Mouse (Mus musculus) cerebellum, adult 8-10 months (tissue): ENCODE results near the gene Foxa2.

ENCODE experiments used
- DNase-seq: peaks from one replicate; pipeline ENCODE4 v3.0.0; 2022

Foxa2 gene

DNA sequence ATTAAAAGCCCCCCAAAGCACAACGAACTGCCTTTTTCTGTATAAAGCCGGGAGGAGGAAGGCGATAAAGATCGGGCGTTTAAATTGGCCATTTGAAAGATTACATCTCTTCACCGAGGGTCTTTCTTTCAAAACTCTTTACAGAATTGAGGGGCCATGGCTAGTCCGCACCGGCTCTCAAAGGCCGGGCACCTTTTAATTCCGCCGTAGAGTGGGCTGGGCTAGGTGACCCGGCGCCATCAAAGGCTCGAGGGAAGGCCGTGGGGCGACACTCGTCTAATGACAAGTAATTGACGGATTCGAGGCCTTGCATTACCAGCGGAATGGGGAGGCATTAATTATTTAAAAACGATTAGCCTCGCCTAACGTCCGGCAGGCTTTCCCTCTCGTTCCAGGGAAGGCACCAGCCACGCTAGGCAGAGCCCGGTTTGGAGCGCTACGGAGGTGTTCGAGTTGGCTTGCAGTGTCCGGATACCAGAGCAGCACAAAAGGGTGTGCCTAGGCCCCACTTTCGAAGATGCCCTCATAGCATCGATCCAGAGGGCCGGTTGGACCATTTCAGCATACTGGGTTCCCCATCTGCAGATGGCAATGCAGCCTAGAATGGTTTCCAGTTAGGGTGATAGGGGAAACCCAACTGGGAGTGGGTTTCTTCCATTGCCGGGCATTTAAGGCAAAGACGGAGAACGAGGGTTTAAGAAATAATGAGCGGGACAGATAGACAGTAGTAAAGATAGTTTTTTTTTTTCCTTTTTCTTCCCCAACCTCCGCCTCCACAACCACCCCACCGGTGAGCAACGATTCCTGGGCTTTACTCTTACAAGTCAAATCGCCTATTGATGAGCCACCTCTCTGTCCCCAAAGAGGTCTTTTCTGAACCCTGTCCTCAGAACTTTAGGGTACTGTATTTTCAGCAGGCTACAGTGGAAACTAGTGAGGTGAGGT lies 8.1 kb downstream of the Foxa2 start:
- DNase-seq = no peak

DNA sequence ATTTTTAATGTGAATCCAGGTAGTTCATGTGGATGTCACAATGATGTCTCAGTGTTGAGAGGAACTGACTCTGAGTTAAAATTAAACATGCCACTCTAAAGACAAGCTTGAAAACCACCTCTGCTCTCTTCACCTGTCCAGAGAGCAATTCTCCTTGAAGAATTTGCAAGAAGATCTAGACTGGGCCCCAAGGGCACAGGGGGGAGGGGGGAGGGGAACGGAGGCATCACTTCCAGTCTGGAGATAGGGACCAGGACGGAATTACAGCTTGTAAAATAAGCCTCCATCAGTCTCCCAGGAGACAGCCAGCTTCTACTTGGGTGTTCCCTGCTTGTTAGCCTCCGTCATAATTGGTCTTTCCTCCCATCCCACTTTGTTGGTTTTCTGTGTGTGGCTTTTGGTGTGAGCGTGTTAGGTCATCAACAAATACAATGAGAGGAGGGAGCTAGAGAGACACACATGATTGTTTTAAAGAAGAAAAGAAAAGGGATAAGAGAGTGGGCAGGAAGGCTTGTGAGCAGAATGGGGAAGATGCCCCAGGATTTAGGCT lies 10.1 kb downstream of the Foxa2 start:
- no peak for DNase-seq

DNA sequence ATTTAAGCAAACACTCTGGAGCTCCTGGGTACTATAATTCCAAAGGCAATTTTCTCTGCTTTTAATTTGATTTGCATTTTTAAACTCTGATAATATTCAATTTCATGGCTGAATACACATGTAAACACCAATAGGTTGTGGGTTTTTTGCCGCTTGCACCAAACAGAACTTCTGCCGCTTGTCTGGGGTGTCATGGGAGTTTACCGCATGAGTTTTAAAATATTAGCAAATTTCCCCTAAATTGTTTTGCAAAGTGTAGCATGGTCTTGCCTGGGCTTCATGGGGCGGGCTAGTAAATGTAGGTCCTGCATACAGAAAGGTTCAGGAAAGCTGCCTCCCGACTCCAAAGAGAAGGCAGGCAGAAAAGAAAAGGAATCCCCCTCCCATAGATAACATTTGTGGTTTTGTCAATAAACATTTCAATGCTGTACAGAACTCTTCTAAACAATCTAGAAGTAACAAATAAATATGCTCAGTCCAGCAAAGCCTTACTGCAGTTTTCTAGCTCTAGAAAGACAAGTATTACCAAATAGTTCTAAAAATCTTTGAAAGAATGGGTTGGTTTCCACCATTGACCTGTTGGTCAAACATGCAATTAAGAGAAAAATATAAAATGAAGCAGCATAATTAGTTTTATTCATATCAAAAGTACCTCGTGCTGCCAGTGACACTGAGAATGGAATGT lies 15.6 kb downstream of the Foxa2 start:
- DNase-seq = no peak

DNA sequence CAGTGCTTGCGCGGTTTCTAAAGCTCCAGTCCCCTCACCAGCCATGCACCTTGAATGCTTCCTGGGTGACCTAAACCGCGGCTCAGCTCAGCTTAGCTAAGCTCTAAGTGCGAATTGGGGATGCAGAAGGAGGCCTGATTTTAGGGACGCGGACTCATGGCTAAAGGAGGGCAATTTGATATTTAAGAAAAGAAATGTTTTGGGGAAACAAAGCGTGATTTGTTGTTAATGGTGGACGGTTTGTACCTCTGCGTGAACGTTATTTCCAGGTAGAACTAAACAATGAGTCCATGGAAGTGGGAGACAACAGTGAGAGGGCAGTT lies 16.2 kb downstream of the Foxa2 start:
- no peak for DNase-seq

DNA sequence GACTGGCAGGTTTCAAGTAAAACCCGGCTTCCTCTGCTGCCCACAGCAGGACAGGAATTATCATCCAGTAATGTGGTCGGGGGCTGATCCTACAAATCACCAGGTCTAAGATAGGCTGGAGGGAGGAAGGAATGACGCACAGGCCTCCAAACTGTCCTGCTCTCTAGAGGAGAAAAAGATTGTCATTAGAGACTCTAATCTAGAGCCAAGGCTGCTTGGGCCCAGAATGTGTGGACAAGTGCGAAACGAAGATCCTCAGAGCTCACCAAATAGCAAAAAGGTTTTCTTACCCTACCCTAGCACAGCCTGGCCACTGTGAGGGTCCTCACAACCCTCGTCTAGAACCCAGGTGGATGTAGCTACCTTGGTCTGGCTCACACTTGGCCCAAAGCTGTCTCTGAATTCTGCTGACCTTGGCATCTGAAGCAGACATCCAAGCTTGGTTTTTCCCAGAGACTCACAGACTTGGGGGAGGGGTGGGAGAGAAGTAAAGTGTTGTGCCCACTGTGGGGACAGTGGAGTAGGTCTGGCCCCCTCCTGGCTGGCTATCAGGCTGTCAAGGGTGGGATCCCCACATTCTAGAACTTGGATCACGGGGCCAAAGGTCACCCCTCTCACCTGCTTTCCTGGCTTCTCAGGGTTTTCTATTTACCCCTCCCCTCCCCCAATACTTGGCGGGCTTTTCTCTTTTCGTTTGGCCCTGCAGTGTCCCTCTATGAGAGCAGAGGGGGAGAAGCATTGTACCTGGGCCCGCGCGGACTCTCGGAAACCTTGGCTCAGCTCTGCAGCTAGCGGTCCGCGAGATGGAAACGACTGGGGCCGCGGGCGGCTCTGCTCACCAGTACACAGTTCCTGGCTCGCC lies 16.8 kb downstream of the Foxa2 start:
- no peak for DNase-seq

DNA sequence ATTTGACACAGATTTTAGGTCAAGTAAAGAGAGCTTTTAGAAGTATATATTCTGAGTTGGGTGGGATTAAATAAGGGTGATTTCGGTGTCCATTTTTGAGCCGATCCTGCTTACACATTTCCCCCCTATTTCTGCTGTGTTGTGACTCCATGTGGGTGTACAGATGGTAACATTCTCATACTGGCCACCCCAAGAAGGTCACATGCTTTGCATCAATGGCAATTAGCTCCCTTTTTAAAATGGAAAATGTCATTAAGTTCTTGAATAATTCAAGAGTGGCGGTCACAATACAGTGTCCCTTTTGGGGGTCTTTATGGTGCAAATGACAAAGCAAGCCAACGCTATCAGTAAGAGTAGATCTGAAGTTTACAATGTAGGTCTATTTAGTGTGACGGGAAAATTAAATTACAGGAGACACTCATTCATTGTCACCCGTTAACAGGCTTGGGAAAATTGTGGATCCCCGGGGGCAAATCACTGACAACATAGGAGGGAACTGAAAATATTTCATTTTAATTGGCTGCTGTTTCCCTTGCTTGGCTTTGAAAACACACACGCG lies 17.6 kb downstream of the Foxa2 start:
- DNase-seq = no peak

DNA sequence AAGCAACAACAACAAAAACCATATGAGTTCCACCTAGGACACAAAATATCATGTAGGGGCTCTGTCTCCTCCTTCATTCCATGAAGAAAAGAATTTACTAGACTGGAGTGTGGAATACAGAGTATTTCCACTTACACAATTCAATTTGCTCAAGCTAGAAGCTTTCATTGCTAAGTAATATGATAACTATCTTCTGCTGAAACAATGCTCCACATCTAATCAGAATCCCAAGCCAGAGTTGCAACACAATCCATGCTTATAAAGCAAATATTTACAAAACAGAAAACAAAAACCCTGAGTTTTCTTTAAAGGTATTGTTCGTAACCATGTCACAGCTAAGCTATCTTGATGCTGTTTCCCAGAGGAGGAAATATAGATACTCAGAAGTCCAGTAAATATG lies 20.4 kb downstream of the Foxa2 start:
- no peak for DNase-seq

DNA sequence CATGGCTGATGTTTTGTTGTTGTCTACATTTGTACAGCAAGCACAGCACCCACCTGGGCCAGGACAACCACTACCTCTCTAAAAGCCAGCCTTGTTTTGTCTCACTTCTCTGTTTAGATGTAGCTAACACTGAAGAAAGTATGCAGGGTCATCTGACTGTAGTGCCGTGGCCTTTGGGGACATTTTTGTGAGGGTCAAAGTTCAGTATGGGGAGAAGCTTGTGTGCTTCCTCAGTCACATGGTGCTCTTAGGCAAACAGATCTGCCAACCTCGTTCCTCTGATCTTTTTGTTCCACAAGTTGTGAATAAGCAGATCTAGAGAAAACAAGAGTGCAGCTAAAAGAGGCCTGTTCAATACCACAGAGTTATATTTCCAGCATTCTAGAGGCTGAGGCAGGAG lies 21.3 kb downstream of the Foxa2 start:
- DNase-seq = no peak

DNA sequence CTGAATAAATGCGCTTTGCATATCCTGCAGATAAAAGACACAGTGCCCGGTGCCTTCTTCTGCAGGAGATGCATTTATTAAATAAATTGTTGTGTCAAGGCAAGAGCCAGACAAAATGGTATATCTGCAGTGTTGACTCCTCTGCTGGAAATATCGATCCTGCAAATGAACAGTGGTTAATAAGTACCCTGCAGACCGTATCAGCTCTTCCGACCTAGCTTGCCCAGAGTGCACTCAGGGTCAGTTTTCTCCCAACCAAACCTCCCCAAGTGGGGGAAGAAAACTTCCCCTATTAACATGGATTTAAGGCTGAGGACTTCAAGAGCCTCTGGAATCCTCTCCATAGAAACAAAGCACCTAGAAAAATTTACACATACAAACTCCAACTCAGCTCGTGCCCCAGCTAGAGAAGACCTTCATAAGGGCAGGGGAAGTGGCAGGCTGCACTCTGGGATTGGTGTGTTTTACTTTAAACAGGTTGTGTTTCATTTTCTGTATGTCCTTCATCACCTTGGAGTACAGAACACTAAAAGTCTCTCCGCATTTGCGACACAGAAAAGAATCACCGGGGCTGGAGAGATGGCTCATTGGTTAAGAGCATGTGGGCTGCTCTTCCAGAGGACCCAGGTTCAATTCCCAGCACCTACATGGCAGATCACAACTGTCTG lies 22.4 kb downstream of the Foxa2 start:
- no peak for DNase-seq

DNA sequence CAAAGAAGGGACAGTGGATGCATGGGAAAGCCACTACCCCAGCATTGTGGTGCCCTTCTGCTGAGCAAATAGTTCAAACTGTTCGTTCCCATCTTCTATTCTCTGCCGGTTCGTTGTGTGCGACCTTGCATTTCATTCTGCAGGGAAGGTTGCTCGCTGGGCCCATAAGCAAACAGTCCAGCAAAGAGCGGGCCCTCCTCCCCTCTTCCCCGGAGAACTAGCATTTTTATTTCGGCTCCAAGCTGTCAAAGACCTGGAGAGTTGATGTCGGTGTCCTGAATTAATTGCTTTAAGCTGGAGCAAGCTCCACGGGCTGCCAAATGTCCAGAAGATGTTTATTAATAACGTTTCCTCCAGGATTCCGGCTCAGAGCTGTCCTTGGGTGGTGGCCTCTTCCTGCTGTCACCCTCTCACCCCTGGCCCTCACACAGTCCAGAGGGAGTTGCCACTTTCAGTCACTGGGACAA lies 23.4 kb downstream of the Foxa2 start:
- DNase-seq = no peak

DNA sequence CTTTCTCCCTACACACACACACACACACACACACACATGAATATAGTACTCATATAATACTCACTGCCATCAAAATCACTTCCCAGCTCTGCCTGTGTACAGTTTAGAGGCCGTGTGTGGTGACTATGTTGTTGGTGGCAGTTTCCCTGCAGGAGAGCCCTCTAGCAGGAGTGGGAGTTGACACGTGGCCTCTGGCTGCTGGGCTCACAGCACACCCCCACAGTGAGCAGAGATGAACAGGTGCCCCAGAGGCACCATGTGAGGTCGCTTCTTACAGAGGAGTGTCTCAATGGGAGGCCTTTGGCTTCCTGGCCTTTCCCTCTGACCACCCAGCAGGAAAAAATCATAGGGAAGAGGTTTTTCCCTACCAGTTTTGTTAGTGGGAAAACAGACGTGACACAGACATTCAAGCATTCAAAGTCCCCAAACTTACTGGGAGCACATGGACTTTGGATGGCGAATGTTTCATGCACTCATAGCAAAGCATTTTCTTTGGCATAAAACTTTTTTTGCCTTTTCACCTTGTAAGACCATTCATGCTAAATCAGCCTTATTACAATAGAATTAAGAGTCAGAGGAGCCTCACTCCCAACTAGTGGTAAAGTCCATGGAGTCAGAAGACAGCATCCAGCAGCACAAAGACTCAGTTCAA lies 24.7 kb downstream of the Foxa2 start:
- no peak for DNase-seq

DNA sequence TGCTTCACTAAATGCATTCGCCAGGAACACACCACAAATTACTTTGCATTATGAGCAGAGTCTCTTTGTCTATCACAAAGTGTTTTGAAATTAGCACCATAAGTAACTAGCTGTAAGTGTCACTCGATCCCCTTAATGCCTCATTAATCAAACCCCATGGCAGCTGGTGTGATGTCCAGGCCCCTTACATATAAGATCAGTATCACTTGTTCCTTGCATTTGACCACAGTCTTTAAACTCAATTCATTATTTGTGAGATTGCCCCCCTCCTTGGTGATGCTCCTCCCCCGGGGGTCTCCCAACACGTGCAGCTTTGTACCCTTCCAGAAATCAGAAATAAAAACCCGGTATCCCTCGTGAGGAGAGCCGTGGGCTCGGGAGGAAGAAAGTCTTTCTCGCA lies 25.8 kb downstream of the Foxa2 start:
- no peak for DNase-seq

DNA sequence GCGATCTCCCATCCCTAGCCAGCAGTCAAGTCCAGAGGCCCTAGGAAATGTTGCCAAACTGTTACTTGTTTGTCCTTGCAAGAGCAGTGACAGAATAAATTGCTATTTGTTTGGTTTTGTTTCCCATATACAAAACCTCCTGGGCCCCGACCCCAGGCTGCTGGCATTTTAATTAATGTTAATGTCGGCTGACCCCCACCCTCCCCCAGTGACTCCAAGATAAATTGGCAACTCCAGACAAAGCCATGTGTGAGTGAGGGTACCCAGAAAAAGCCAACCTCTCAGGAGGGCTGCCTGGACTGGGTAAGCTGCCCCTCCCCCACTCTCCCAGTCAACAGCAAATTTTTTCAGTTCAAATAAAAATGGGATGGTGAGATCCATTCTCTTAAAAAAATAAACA lies 26.6 kb downstream of the Foxa2 start:
- no peak for DNase-seq

DNA sequence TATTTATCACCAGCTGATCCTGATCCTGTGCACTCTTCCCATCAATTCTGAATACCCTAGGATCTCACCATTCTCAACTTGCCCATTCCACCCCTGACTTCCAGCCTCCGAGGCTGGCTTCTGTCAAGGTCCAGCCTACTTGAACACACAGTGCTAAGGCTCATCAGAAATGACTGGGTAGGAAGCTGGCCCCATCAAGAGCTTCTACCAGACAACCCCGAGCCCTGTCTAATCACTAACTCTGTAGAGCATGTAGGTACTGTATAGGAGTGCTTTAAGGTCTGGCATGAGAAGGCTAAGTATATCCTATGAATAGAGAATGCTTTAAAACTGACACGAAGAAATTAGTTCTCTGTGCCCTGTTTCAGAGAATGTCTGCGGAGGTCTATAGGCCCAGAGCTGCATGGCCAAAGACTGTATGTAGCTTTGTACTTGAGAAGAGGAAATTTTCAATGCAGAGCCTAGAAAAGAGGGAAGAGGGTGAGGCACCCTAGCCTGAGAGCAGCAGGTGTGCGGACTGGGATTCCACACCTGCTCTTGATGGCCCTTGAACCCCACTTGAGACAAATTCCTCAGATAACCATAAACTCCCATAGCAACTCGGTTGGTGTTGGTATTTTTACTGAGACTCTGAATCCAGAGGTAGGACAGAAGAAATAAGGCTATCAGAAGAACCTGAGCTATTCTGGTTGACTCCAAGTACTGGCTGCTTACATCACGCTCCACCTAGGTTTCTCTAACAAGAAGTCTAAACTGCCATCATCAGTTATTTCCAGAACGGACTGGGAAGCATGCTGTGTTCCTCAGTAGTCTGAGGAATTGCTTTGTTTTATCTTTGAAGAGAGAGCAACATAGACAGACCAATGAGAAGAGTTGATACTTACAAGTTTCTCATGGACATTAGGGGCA lies 28.7 kb downstream of the Foxa2 start:
- no peak for DNase-seq

DNA sequence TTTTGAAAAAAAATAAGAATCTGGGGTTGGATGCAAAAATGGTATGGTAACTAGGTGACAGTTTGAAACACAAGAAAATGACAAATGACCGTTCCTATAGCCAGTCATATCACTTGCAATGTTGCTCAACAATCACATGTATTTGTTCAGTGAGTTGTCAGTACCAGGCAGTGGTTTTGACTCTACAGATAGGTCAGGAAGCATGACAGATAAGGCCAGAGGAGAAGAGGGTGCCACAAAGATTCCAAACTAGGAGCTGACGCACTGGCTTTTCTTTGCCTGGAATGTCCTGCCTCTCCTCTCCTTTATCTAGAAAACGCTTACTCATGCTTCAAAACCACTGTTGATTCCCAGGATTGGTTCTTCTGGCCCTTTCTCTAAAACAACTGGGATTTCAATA lies 33.4 kb downstream of the Foxa2 start:
- DNase-seq = no peak

DNA sequence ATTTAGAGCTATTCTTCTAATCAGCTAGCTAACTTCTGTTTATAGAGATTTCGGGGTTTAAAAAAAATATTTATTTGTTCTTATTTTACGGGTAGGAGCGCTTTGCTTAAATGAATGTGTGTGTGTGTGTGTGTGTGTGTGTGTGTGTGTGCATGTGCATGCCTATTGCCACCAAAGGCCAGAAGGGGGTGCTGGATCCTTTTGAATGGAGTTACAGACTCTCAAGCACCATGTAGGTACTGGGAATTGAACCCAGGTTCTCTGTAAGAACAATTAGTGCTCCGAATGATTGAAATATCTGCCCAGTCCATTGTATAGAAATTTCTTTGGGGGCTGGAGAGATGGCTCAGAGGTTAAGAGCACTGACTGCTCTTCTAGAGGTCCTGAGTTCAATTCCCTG lies 37.7 kb downstream of the Foxa2 start:
- DNase-seq = no peak

DNA sequence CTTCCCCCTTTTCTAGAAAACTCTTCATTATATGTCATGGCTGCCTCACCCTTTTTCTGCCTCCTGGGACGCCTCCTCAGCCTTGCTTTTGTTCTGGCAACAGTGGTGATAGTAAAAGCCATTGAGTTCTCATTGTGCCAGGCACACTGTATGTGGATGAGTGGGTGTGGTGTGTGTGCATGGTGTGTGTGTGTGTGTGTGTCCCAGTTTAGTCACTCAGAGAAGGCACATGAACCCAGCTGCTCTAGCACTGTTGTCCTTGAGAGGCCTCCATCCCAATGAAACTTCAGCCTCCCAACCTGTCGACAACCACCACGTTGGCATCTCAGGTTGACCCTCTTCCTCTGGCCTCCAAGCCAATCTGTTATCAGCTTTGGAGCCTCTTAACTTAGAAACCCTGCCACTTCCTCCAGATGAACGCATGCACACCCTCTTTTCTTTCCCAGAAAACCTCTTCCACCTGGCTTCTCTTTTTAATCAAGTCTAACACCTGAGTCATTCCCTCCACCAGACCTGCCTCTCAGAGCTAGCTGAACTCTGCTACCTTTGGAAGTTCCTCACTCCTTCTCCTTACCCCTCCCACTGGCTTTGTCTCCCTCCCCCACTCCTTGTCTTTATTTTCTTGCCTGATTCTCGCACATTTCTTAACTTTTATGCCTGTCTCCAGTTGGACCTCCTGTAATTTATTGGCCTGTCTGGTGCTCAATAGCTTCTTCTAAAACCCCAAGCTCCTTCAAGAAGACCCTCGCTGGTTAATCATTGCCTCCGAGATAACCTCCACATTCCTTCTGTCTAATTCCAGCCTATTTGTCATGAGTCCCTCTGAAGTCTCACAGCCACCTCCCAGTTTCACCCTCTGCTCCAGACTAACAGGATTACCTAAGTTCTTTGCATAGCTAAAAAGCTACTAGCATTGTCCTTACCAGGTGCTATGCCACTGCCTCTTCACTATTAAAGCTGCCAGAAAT lies 41.9 kb downstream of the Foxa2 start:
- DNase-seq = no peak

DNA sequence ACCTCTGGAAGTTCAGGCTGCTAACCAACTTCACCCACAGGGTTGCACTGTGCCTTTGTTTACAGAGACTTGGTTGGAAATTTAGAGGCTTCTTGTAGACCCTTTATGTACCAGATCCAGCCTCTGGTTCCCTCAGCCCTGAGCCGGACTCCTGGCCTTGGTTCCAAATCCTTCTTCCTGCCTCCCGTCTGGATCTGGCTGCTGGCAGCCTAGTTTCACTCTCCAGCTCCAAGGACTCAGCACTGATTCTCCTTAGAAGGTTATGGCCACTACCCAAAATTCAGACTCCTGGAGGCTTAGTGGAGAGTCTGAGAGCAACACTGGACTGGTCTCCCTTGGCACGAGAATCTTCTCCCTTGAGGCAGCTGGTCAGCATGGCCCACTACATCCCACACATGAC lies 43.3 kb downstream of the Foxa2 start:
- no peak for DNase-seq

DNA sequence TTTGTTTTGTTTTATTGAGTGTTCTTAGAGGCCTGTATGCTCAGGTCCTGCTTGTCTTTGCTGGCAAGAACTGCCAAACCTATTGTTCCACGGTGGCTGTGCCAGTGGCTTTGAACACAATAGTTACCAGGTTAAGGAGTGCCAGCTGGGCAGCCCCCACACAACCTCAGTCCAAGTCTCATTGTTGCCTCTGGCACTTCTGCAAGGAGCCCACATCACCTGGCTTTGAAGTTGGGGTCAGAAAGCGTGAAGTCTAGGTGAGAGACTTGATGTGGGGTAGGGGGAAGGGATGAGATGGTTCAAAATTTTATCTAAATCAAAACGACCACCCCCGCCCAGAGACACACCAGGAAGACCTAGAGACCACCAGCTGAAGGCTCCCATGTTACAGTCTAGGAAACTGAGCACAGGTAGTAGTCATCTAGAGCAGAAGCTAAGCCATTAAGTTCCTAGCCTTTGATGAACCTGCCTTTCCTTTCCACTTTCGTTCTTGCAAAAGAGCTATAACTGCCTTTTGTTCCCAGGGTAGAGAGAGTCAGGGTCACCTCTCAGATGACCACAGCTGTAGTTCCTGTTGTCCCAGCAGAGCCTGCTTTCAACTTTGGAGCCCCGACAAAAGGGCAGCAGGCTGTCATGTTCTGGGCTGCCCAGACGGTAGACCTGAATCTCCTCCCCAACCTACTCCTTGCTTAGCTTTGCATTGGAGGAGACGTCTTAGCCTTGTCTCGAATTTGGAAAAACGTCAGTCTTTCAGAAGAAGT lies 48.4 kb downstream of the Foxa2 start:
- DNase-seq = no peak
